Mouse (Mus musculus): ENCODE results near the gene Fstl4. TPM values are rescaled to one million over a fixed set of nuclear protein-coding genes. Genes with fewer than 3 reads are reported as not detected.
A peak's percentile ranks its signal among the peaks of the same experiment; 100 is the strongest.

The Fstl4 gene
- polyA plus RNA-seq, 1 experiment, result 9.5 TPM

DNA sequence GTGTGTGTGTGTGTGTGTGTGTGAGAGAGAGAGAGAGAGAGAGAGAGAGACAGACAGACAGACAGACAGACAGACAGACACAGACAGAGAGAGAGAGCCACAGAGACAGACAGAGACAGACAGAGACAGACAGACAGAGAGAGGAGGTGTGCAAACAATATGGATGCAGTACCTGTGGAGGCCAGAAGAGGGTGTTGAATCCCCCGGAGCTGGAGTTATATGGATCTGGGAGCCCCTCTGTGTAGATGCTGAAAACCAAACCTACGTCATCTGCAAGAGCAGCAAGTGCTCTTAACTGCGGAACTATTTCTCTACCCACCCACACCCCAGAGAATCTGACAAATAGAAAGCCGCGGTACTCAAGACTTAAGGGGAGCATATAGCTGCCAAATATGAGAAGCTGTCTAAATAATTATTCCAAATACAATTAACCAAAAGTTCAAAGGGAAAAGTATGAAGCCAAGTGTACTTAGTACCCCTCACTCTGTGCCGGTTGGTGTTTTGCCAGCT is 247.6 kb downstream of the Fstl4 start:
- no peak for DNase-seq (ENCODE audit: extremely low spot score in 1 of 2, low spot score in 1 of 2)

GRCm38 (mm10) chr11:53013906-53014305 is 249.5 kb downstream of the Fstl4 start:
- no peak for DNase-seq (ENCODE audit: extremely low spot score in 1 of 2, low spot score in 1 of 2)

DNA sequence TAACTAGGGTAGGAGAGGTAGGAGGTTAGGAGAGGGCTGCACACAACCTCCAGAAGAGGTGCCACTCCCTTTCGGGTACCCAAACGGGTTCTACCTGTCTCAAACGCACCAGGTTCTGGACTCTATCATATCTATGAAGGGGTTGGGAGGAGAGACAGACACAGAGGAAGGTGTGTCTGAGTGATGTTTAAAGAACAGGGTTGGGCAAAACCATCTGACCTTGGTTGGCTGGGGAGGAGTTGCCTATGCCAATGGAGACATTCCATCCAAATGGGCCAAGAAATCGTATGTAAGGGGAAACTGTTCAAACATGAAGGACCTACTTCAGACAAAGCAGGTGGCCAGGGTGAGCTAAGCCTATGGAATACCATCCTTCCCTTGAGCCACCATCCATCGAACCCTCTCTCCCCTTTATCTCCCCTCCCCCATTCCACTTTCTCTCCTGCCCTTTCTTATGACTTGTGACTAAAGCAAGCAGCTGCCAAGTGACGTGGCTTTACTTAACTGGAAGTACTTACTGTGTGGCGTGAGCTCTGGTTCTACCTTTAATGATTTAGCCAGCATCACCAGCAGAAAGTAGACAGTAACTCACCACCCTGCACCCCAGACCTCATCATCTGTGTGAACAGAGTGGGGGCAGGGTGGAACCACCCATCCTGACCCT is 252.1 kb downstream of the Fstl4 start:
- no peak for DNase-seq (ENCODE audit: extremely low spot score in 1 of 2, low spot score in 1 of 2)

GRCm38 (mm10) chr11:53019509-53019908 is 255.1 kb downstream of the Fstl4 start:
- no peak for DNase-seq (ENCODE audit: extremely low spot score in 1 of 2, low spot score in 1 of 2)

- DNase-seq (ENCODE audit: extremely low spot score in 1 of 2, low spot score in 1 of 2), result no peak
Observed at GRCm38 (mm10) chr11:53024403-53024802, 260.0 kb downstream of the Fstl4 start.

- DNase-seq (ENCODE audit: extremely low spot score in 1 of 2, low spot score in 1 of 2), result no peak
Observed at GRCm38 (mm10) chr11:53025686-53026085, 261.3 kb downstream of the Fstl4 start.

DNA sequence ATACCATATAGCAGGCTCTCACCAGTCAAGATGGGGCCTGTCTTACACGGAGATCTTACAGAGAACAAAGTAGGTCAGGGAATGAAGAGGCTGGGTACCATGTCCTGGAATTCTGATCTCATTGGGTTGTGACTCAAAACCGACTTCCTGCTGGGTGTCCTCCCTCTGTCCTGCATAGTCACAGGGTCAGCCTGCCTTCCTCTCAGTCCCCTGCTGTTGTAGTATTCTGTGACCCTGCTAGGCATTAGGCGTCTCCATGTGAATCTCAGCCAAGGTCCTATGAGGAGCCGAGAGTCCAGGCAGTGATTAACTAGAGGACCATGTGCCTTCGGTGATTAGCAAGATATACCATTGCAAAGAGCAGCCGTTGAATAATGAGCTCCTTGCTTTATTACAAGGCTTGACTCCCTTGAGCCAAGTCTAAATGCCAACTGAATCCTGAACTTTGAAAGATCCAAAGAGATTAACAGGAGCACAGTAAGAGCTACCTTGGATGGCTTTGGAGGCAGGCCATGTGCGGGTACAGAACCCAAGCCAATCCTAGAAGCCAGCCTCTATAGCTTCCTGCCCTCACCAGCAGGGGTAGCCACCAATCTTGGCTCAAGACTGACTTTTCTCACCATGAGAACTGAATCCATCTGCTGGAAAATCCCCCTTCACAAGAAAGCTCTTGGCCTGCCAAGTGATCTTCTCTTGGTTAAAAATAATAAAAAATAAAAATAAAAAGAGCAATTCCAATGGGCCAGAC is 264.2 kb downstream of the Fstl4 start:
- DNase-seq (ENCODE audit: extremely low spot score in 1 of 2, low spot score in 1 of 2), result no peak

- no peak for DNase-seq (ENCODE audit: extremely low spot score in 1 of 2, low spot score in 1 of 2)
Observed at GRCm38 (mm10) chr11:53031777-53032176, 267.3 kb downstream of the Fstl4 start.

- peak; percentile 36 to 93 for DNase-seq (ENCODE audit: extremely low spot score in 1 of 2, low spot score in 1 of 2)
Observed at GRCm38 (mm10) chr11:53032336-53032735, 267.9 kb downstream of the Fstl4 start.

- no peak for DNase-seq (ENCODE audit: extremely low spot score in 1 of 2, low spot score in 1 of 2)
Observed at GRCm38 (mm10) chr11:53035414-53035813, 271.0 kb downstream of the Fstl4 start.

- no peak for DNase-seq (ENCODE audit: extremely low spot score in 1 of 2, low spot score in 1 of 2)
Observed at GRCm38 (mm10) chr11:53046850-53047249, 282.4 kb downstream of the Fstl4 start.

DNA sequence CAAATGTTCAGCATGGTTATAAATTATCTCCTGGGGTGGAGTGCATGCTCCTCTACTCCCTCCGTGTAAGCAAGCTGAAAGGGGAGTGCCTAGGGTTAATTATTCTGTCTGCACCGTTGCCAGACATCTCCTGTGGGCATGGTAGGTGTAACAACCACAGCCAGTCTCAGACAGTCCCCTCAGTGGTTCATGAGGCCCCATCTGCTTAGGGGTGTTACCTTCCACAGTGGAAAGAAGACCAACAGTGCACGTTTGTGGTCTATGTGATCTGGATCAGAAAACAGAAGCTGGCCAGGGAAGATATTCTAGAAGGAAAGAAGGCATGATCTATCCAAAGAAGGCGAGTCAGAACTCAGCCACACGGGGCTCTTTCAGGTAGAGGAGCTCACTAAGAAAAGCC is 289.7 kb downstream of the Fstl4 start:
- no peak for DNase-seq (ENCODE audit: extremely low spot score in 1 of 2, low spot score in 1 of 2)

GRCm38 (mm10) chr11:53055896-53056295 is 291.5 kb downstream of the Fstl4 start:
- DNase-seq (ENCODE audit: extremely low spot score in 1 of 2, low spot score in 1 of 2), result no peak

GRCm38 (mm10) chr11:53056781-53057180 is 292.3 kb downstream of the Fstl4 start:
- no peak for DNase-seq (ENCODE audit: extremely low spot score in 1 of 2, low spot score in 1 of 2)

GRCm38 (mm10) chr11:53057821-53058553 is 293.6 kb downstream of the Fstl4 start:
- DNase-seq (ENCODE audit: extremely low spot score in 1 of 2, low spot score in 1 of 2), result no peak

DNA sequence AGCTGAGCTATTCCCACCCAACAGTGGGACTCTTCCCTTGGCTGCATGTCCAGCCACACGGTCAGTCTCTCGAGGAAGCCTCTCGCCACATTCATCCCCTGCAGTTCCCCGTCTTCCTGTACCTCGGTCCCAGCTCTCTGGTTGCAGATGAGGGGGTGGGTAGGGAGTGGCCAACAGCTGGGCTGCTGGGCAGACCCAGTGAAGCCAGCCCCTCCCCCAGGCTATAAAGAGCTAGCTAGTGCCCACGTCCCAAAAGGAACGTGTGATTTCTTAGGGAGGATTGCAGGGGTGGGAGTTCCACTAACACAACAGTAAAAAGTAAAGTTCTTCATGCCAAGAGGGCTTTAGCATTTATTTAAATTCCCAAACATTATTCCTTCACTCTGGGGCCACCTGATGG is 294.1 kb downstream of the Fstl4 start:
- DNase-seq (ENCODE audit: extremely low spot score in 1 of 2, low spot score in 1 of 2), result peak in 1 of 2 experiments; percentile 39

DNA sequence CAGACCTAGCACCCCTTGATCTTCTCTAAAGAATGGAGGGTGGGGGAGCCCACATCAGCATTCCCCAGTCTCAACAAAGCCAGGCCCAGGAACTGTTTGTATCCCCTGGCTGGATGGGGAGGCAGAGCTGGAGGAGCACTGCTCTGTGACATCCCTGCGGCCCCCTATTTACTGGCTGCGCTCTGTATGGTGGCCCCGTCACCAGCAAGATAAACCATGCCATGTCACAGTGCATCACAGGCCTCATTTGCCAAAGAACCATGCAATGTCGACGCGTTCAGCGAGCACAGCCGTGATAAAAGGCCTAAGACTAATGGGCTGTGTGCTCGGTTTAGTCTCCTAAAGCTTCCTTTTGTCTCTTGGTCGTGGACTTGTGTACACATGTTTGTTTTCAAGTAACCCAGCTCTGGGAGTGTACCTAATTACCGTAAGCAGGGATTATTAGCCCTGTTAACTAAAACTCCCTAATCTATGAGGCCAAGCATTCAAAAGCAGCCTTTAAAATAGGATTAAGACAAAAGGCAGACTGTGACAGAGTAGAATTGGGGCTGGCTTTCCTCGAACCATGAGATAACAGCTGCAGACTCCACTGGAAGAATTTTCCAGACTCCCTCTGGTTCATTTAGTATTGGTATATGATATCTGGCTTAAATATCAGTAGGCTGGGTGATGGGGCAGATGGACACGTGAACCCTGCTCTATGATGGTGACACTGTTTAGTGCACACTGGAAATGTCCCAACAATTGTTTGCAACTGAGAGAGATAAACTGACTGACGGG is 303.5 kb downstream of the Fstl4 start:
- DNase-seq (ENCODE audit: extremely low spot score in 1 of 2, low spot score in 1 of 2), result no peak

DNA sequence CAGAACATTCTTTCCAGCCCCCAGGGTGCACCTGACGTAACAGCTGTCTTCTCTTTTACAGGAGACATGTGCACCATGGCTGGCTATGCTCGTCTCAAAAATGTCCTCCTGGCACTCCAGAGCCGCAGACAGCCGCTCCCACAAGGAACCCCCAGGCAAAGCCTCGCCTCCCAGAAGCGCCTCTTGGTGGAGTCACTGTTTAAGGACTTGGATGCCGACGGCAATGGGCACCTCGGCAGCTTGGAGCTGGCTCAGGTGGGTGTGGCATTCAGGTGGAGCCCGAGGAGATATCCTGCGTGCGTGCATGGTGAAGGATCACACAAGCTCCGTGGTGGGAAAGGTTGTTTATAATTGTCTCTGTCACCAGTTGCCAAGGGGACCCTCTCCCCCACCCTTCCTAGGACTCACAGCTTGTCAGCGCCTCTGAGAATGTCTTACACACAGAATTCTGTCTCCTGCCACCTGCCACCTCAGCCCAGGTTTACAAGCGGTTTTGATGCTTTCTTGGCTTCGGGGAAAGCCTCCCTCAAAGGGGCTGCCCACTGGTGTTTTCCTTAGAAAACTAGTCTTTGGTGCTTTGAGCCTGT is 304.1 kb downstream of the Fstl4 start:
- DNase-seq (ENCODE audit: extremely low spot score in 1 of 2, low spot score in 1 of 2), result no peak

- no peak for DNase-seq (ENCODE audit: extremely low spot score in 1 of 2, low spot score in 1 of 2)
Observed at GRCm38 (mm10) chr11:53069751-53070150, 305.3 kb downstream of the Fstl4 start.

DNA sequence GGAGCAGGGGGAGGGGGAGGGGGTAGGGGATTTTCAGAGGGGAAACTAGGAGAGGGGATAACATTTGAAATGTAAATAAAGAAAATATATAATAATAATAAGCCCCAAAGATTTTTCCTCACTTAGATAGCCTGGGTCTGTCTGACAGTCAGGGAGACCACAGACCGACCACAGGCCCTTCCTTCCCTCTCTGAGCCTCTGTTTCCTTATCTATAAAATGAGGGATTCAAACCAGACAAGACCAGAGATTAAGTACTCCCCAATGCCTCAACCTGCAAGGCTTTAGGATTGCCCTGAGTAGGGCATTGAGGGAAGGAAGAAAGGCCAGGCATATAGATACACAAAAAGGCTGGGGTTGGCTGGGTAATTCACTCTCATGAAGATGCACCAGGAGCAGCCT is 307.2 kb downstream of the Fstl4 start:
- no peak for DNase-seq (ENCODE audit: extremely low spot score in 1 of 2, low spot score in 1 of 2)
